Mouse (Mus musculus) midbrain, embryonic 16.5 days (tissue): ENCODE data around the gene Lexm. TPM values are rescaled to one million over a fixed set of nuclear protein-coding genes. Genes with fewer than 3 reads are reported as not detected.

Experiments
- ATAC-seq: fragments of 200-750 bp; cut with Nextera tagmentation; 2 replicates; pipeline ENCODE4 v1.8.0; 2017; ENCODE audit warnings: moderate TSS enrichment
- H3K27ac ChIP-seq: fragments of 300-500 bp; sonication (generic); 2 replicates; pipeline ENCODE4 v1.5.1; 2014; ENCODE audit warnings: mild to moderate bottlenecking, low read length, mixed read lengths
- H3K27me3 ChIP-seq: fragments of 300-500 bp; sonication (generic); 2 replicates; pipeline ENCODE4 v1.6.1; 2014; ENCODE audit warnings: low read depth, low read length, mixed read lengths; ENCODE audit not compliant: control insufficient read depth, insufficient read depth
- H3K36me3 ChIP-seq: fragments of 300-500 bp; sonication (generic); 2 replicates; pipeline ENCODE4 v1.6.1; 2014; ENCODE audit warnings: mild to moderate bottlenecking, low read length, moderate library complexity, mixed read lengths; ENCODE audit not compliant: control insufficient read depth, insufficient read depth
- H3K4me1 ChIP-seq: fragments of 300-500 bp; sonication (generic); 2 replicates; pipeline ENCODE4 v1.6.1; 2014; ENCODE audit warnings: mild to moderate bottlenecking, low read length, mixed read lengths; ENCODE audit not compliant: control insufficient read depth, insufficient read depth
- H3K4me2 ChIP-seq: fragments of 300-500 bp; sonication (generic); 2 replicates; pipeline ENCODE4 v1.6.1; 2014; ENCODE audit warnings: mild to moderate bottlenecking, low read length, mixed read lengths
- H3K4me3 ChIP-seq: fragments of 300-500 bp; sonication (generic); 2 replicates; pipeline ENCODE4 v1.5.1; 2014; ENCODE audit warnings: low read depth, mild to moderate bottlenecking, low read length, moderate library complexity, mixed read lengths
- H3K9ac ChIP-seq: fragments of 300-500 bp; sonication (generic); 2 replicates; pipeline ENCODE4 v1.6.1; 2014; ENCODE audit warnings: low read depth, low read length, mixed read lengths
- H3K9me3 ChIP-seq: fragments of 300-500 bp; sonication (generic); replicated peaks from 2 replicates; pipeline ENCODE4 v1.6.1; 2014; ENCODE audit warnings: mild to moderate bottlenecking, low read length, mixed read lengths; ENCODE audit not compliant: control insufficient read depth, poor library complexity, severe bottlenecking
- WGBS: fragments of 180-500 bp; shearing (Covaris S2); extraction: QIAGEN DNeasy Blood & Tissue Kit; methylation state at CpG from one replicate; pipeline ENCODE4 v1.1.7; 2014; 5-methylcytosine and 5-hydroxymethylcytosine counted together
- polyA plus RNA-seq: library from polyadenylated mRNA; unstranded; fragments of >200 nt; fragmentation: Nextera tagmentation; extraction: Ambion mirVana; gene quantifications from 2 replicates; pipeline ENCODE4 v1.2.1, GENCODE M21; 2015

Gene Lexm
- polyA plus RNA-seq, 1 experiment from 2014 or later, result not detected

DNA sequence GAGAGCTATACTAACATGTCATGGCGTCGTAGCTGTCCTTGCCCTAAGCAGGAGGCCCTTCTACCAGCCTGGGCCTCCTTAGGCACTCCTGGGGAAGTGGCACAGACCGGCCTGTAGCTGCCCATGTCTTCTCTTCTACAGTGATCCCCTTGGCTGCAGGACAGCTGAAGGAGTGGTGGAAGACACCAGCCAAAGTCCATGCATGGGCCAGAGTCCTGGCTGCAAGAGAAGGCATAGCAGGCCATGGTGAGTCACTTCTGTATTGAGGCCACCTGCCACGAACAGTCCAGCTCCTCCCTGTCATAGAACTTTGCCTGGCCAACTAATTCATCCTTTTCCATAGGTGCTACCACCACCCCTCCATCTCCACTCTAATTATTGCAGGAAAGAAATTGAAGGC, 1.9 kb upstream of the Lexm start:
- no peak for ATAC-seq
- no peak overlapping the region for H3K9ac ChIP-seq
- 79% methylated on average over 4 of the region's 4 CpGs for WGBS

DNA sequence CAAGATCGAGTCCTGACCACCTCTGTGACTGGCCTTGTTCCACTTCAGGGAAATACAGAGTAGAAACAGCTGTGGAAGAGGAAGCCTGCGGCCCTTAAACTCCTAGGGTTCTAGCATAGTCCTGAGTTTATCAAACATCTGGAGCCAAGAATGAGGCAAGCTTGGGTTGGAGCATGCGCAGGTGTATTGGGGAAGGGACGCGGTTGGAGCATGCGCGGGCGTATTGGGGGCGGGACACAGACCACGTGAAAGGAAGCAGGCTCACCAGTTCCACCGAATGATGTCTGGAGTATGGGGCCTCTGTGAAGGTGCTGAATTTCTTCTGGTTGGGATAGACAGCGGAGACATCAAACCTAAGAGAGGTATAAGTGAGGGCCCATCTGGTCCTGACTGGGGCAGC, 1.4 kb downstream of the Lexm start:
- 84% methylated on average over 12 of the region's 12 CpGs for WGBS
- no peak for ATAC-seq
- Histone ChIP-seq H3K27ac (no peak overlapping the region), H3K27me3 (no peaks in the 10 kb centered on the region), H3K9me3 (no peaks in the 10 kb centered on the region), H3K9ac (no peak overlapping the region), H3K36me3 (no peaks in the 10 kb centered on the region), H3K4me3 (no peak overlapping the region), H3K4me1 (peaks cover 16% of the 10 kb centered on the region), H3K4me2 (no peak overlapping the region)

More for the DNA sequence above, 1.9 kb upstream of the Lexm start:
- peaks cover 18% of the 10 kb centered on the region for H3K4me1 ChIP-seq
- no peaks in the 10 kb centered on the region for H3K36me3 ChIP-seq
- H3K4me3 ChIP-seq, result no peak overlapping the region
- H3K9me3 ChIP-seq, result no peaks in the 10 kb centered on the region
- no peak overlapping the region for H3K4me2 ChIP-seq
- peaks cover 22% of the 10 kb centered on the region for H3K27me3 ChIP-seq
- no peak overlapping the region for H3K27ac ChIP-seq

DNA sequence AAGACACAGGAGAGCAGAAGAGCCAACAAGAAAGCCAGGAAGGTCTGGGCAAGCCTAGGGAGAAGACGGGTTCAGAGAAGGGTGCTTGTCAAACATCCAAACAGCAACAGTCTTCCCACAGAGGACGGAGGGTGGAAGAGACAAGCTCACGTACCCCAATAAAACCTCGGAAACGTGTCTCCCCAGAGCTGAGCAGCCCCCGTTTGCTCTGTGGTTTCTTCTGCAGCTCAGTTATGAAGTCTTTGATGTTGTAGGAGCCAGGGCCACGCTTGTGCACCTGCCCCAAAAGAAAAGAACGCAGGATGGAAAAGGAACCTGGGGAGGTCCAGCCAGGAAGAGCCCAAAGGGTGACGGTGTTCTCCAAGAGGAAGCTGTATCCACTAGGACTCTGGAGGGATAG, 2.2 kb downstream of the Lexm start:
- Histone ChIP-seq H3K4me2 (no peak overlapping the region), H3K4me3 (no peak overlapping the region), H3K27ac (no peak overlapping the region), H3K4me1 (peaks cover 16% of the 10 kb centered on the region), H3K27me3 (no peaks in the 10 kb centered on the region), H3K9ac (no peak overlapping the region), H3K36me3 (no peaks in the 10 kb centered on the region), H3K9me3 (no peaks in the 10 kb centered on the region)
- ATAC-seq, result no peak
- WGBS, result 91% methylated on average over 9 of the region's 9 CpGs

DNA sequence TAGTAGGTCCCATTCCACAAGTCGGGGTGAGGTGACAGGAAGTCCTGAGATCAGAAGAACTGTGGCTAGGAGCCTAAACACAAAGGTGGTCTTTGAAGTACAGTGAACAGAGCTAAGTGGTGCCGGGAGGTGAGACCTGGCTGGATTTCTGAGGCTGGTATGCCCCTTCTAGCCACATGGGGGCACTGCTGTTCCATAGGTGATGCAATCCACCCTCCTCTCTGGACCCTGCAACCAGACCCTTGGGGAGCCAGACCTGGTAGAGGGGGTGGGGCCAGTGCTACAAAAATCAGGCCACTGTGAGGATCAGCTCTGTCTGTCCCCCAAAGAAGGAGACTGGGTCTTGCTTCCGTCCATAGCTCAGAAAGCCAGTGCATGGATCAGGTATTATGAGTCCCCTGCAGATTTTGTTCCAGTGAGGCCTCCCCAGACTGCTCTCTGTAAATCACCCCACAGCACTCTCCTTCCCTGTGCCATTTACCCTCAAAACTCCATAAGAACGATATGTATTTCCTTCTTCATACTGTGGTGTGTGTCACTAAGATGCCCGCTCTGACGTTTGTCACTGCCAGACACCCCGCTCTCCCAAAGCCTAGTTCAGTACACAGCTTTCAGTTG, 2.8 kb downstream of the Lexm start:
- Histone ChIP-seq H3K9ac (no peak overlapping the region; the same call in 1 of the 2 replicates), H3K36me3 (no peaks in the 10 kb centered on the region), H3K9me3 (no peaks in the 10 kb centered on the region), H3K4me2 (no peak overlapping the region), H3K4me1 (peaks cover 16% of the 10 kb centered on the region), H3K27ac (no peak overlapping the region), H3K4me3 (no peak overlapping the region), H3K27me3 (no peaks in the 10 kb centered on the region)
- ATAC-seq, result peak; percentile 80
- 43% methylated on average over 7 of the region's 7 CpGs for WGBS

DNA sequence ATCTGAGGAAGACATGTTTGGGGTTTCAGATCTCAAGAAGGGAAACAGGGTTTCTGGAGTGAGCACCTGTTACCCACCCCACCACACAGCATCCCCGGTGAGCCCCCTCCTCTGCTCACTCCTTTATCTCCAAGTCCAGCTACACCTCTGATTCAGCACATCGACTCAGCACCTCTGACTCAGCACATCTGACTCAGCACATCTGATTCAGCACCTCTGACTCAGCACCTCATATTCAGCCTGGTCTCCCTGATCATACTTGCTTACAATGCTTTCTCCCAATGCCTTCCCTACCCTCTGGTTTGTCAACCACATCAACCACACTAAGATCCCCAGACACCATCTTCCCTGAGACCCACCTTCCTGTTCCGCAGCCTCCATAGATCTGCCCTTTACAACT, 3.5 kb downstream of the Lexm start:
- Histone ChIP-seq H3K27ac (no peak overlapping the region), H3K9ac (no peak overlapping the region), H3K36me3 (no peaks in the 10 kb centered on the region), H3K27me3 (no peaks in the 10 kb centered on the region), H3K4me2 (no peak overlapping the region), H3K4me1 (peaks cover 16% of the 10 kb centered on the region), H3K9me3 (no peaks in the 10 kb centered on the region), H3K4me3 (no peak overlapping the region)
- 76% methylated on average over 3 of the region's 3 CpGs for WGBS
- no peak for ATAC-seq

DNA sequence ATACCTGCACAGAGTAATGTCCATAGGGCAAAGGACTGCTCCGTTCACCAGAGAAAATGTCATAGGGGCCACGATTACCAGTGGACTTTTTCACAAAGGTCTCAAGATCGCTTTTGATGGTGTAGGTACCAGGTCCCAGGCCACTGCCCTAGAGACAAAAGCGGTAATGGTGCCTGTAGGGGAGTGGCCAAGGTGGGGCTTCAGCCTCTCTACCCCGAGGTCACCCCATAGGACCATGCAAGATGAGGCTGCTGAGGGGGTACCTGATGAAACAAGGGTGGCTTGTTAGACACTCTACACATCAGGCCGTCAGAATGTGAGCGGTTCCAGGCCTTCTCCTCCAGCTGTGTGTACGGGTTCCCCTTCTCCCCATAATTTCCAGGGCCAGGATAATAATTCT, 3.9 kb downstream of the Lexm start:
- 84% methylated on average over 8 of the region's 8 CpGs for WGBS
- Histone ChIP-seq H3K4me3 (no peak overlapping the region), H3K9ac (no peak overlapping the region), H3K27ac (no peak overlapping the region), H3K36me3 (no peaks in the 10 kb centered on the region), H3K27me3 (no peaks in the 10 kb centered on the region), H3K9me3 (no peaks in the 10 kb centered on the region), H3K4me2 (no peak overlapping the region), H3K4me1 (peaks cover 16% of the 10 kb centered on the region)
- no peak for ATAC-seq

DNA sequence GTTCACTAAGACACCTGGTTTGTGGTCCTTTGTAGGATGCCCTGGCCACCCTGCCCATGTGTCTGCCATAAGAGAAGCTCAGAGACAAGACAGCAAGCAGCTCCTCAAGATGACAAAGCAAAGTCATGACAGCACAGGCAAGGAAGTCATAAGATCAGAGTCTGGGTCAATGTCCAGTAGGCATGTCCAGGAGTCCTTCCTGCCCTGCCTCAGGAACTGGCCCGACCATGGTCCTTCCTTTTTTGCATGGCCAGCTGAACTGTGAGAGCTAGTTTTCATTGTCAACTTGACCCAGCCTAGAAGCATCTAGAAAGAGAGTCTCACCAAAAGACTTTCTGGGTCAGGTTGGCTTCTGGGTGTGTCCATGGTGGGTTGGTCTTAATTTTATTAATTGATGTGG, 9.1 kb downstream of the Lexm start:
- no peaks in the 10 kb centered on the region for H3K36me3 ChIP-seq
- no peak overlapping the region for H3K27ac ChIP-seq
- WGBS, result 88% methylated on average over 1 of the region's 1 CpGs
- ATAC-seq, result no peak
- H3K4me1 ChIP-seq, result peaks cover 2% of the 10 kb centered on the region; the same call in 1 of the 2 replicates
- H3K9ac ChIP-seq, result no peak overlapping the region
- H3K27me3 ChIP-seq, result no peaks in the 10 kb centered on the region
- no peaks in the 10 kb centered on the region for H3K9me3 ChIP-seq
- H3K4me2 ChIP-seq, result no peak overlapping the region
- no peak overlapping the region for H3K4me3 ChIP-seq

DNA sequence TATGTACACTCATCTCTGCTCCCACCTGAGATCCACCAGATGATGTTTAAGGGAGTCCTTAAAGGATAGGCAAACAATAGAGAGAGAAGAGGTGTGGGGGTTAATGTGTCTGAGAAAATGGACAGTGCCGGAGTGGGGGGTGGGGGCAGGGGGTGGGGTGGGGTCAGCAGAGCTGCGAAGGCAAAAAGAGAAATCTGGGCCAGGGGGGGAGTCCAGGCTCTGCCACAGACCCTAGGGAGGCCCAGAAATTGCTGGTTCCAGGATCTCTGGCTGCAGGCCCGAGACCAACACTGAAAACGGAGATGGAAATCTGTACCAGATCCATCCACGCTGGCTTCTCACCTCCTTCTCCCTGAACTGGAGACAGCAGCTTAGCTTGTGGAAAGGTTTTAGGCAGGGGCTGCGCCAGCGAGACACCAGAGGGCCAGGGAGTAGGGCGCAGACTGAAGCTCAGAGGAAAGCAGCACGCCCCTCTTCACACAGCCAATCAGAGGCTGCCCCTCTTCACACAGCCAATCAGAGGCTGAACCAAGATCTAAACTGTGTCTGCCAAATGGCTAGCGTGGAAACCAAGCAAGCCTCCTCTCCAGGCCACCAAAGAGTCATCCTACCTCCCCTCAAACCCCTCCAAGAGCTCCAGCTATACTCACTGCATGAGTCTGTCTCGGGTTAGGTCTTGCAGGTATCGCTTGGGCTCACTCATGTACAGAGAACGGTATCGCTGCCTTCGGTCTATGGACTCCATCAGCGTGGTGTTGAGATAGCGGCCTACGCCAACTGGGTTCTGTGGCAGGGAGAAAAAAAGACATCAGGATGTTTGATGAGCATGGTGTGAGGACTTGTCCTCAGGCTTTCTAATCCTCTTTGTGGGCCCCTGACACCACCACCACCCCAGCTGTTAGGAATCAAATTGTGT, 10.1 kb downstream of the Lexm start:
- no peaks in the 10 kb centered on the region for H3K27me3 ChIP-seq
- H3K9me3 ChIP-seq, result 0 out of 2 replicates have a peak, but pooled peaks cover 2% of the 10 kb centered on the region
- peak; percentile 93 for ATAC-seq
- 43% methylated on average over 18 of the region's 18 CpGs for WGBS
- H3K4me1 ChIP-seq, result peaks cover 2% of the 10 kb centered on the region; the same call in 1 of the 2 replicates
- no peaks in the 10 kb centered on the region for H3K36me3 ChIP-seq
- no peak overlapping the region for H3K27ac ChIP-seq
- H3K4me3 ChIP-seq, result 0 out of 2 replicates have a peak overlapping the region, but pooled peaks have one; percentile 4
- H3K9ac ChIP-seq, result 0 out of 2 replicates have a peak overlapping the region, but pooled peaks have one; percentile 3
- H3K4me2 ChIP-seq, result peak overlapping the region; percentile 34

DNA sequence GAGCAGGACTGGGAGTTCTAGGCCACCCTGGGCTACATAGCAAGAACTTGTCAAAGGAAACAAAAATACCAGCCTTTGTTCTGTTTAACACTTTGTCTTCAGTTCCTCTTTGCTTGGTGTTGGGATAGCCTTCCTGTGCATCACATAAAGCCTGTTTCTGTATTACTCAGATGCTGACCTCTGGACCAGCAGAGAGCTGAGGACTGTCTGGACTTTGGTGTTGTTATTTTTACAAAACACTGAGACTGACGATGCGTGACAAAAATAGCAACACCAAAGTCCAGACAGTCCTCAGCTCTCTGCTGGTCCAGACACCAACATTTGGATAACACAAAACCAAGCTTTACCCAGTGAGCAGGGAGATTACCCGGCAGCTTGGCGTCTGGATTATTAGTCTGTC, 16.3 kb downstream of the Lexm start:
- Histone ChIP-seq H3K9me3 (0 out of 2 replicates have a peak, but pooled peaks cover 2% of the 10 kb centered on the region), H3K36me3 (no peaks in the 10 kb centered on the region)
- ATAC-seq, result no peak

More for the DNA sequence above, 16.3 kb downstream of the Lexm start:
- Histone ChIP-seq H3K27ac (no peak overlapping the region), H3K9ac (no peak overlapping the region), H3K4me1 (no peaks in the 10 kb centered on the region), H3K4me2 (no peak overlapping the region), H3K27me3 (no peaks in the 10 kb centered on the region), H3K4me3 (no peak overlapping the region)
- WGBS, result 88% methylated on average over 4 of the region's 4 CpGs
